Mouse (Mus musculus) liver, embryonic 15.5 days (tissue): Measurements from ENCODE around the gene Fam240a. TPM values are rescaled to one million over a fixed set of nuclear protein-coding genes. Genes with fewer than 3 reads are reported as not detected.

Experiments used
- ATAC-seq: fragments of 200-750 bp; cut with Nextera tagmentation; 2 replicates; pipeline ENCODE4 v1.8.0; 2017; ENCODE audit warnings: moderate number of reproducible peaks, mild to moderate bottlenecking, moderate library complexity; ENCODE audit not compliant: insufficient read depth
- H3K27ac ChIP-seq: fragments of 300-500 bp; sonication (generic); replicated peaks from 2 replicates; pipeline ENCODE4 v1.5.1; 2015; ENCODE audit warnings: mild to moderate bottlenecking, inconsistent platforms
- H3K27me3 ChIP-seq: fragments of 300-500 bp; sonication (generic); 2 replicates; pipeline ENCODE4 v1.6.1; 2015; ENCODE audit warnings: mild to moderate bottlenecking, inconsistent platforms
- H3K36me3 ChIP-seq: fragments of 300-500 bp; sonication (generic); replicated peaks from 2 replicates; pipeline ENCODE4 v1.6.1; 2015; ENCODE audit warnings: moderate library complexity, mild to moderate bottlenecking, inconsistent platforms
- H3K4me1 ChIP-seq: fragments of 300-500 bp; sonication (generic); replicated peaks from 2 replicates; pipeline ENCODE4 v1.6.1; 2015; ENCODE audit warnings: inconsistent platforms
- H3K4me2 ChIP-seq: fragments of 300-500 bp; sonication (generic); 2 replicates; pipeline ENCODE4 v1.6.1; 2015; ENCODE audit warnings: moderate library complexity, mild to moderate bottlenecking, inconsistent platforms
- H3K4me3 ChIP-seq: fragments of 300-500 bp; sonication (generic); replicated peaks from 2 replicates; pipeline ENCODE4 v1.5.1; 2015; ENCODE audit warnings: mild to moderate bottlenecking, inconsistent platforms
- H3K9ac ChIP-seq: fragments of 300-500 bp; sonication (generic); 2 replicates; pipeline ENCODE4 v1.6.1; 2015; ENCODE audit warnings: moderate library complexity, mild to moderate bottlenecking, inconsistent platforms
- H3K9me3 ChIP-seq: fragments of 300-500 bp; sonication (generic); replicated peaks from 2 replicates; pipeline ENCODE4 v1.6.1; 2016; ENCODE audit warnings: inconsistent platforms
- WGBS: fragments of 180-500 bp; shearing (Covaris S2); methylation state at CpG from one replicate; pipeline ENCODE4 v1.1.7; 2015; ENCODE audit warnings: mixed read lengths; ENCODE audit not compliant: insufficient replicate concordance; 5-methylcytosine and 5-hydroxymethylcytosine counted together
- polyA plus RNA-seq: library from polyadenylated mRNA; unstranded; fragments of >200 nt; fragmentation: Nextera tagmentation; extraction: Ambion mirVana; gene quantifications from 2 replicates; pipeline ENCODE4 v1.2.1, GENCODE M21; 2015

Fam240a gene
- polyA plus RNA-seq, 1 experiment from 2014 or later, result not detected

GRCm38 (mm10) chr9:110944265-110944664 lies 27.6 kb upstream of the Fam240a start:
- H3K27ac ChIP-seq, result no peak overlapping the region
- H3K9me3 ChIP-seq, result no peaks in the 10 kb centered on the region
- no peak overlapping the region for H3K4me3 ChIP-seq
- 32% methylated on average over 13 of the region's 13 CpGs for WGBS
- H3K27me3 ChIP-seq, result peaks cover 47% of the 10 kb centered on the region
- ATAC-seq, result no peak
- no peaks in the 10 kb centered on the region for H3K4me1 ChIP-seq
- no peak overlapping the region for H3K9ac ChIP-seq
- H3K4me2 ChIP-seq, result no peak overlapping the region
- H3K36me3 ChIP-seq, result no peaks in the 10 kb centered on the region

- no peak overlapping the region for H3K4me2 ChIP-seq
- no peak overlapping the region for H3K27ac ChIP-seq
- H3K36me3 ChIP-seq, result no peaks in the 10 kb centered on the region
- ATAC-seq, result no peak
- no peak overlapping the region for H3K9ac ChIP-seq
- no peaks in the 10 kb centered on the region for H3K4me1 ChIP-seq
- no peaks in the 10 kb centered on the region for H3K27me3 ChIP-seq
- H3K9me3 ChIP-seq, result no peaks in the 10 kb centered on the region
- H3K4me3 ChIP-seq, result no peak overlapping the region
- 50% methylated on average over 12 of the region's 12 CpGs for WGBS
Observed at GRCm38 (mm10) chr9:110937506-110938490, 21.1 kb upstream of the Fam240a start.

- Histone ChIP-seq H3K9ac (no peak overlapping the region), H3K27me3 (no peaks in the 10 kb centered on the region), H3K36me3 (no peaks in the 10 kb centered on the region), H3K4me1 (no peaks in the 10 kb centered on the region), H3K27ac (no peak overlapping the region), H3K9me3 (no peaks in the 10 kb centered on the region), H3K4me3 (no peak overlapping the region), H3K4me2 (no peak overlapping the region)
- ATAC-seq, result no peak
- WGBS, result 63% methylated on average over 7 of the region's 7 CpGs
Observed at GRCm38 (mm10) chr9:110935941-110936340, 19.3 kb upstream of the Fam240a start.

- Histone ChIP-seq H3K27me3 (no peaks in the 10 kb centered on the region), H3K36me3 (no peaks in the 10 kb centered on the region), H3K4me3 (no peak overlapping the region), H3K4me1 (no peaks in the 10 kb centered on the region), H3K27ac (no peak overlapping the region), H3K9me3 (no peaks in the 10 kb centered on the region), H3K9ac (no peak overlapping the region), H3K4me2 (no peak overlapping the region)
- no peak for ATAC-seq
- 66% methylated on average over 12 of the region's 12 CpGs for WGBS
Observed at GRCm38 (mm10) chr9:110933850-110934437, 17.3 kb upstream of the Fam240a start.

GRCm38 (mm10) chr9:110931573-110931972 lies 14.9 kb upstream of the Fam240a start:
- H3K27me3 ChIP-seq, result no peaks in the 10 kb centered on the region
- no peaks in the 10 kb centered on the region for H3K9me3 ChIP-seq
- H3K4me1 ChIP-seq, result no peaks in the 10 kb centered on the region
- WGBS, result 60% methylated on average over 6 of the region's 6 CpGs
- no peak overlapping the region for H3K9ac ChIP-seq
- ATAC-seq, result no peak
- no peak overlapping the region for H3K4me3 ChIP-seq
- no peak overlapping the region for H3K27ac ChIP-seq
- H3K36me3 ChIP-seq, result no peaks in the 10 kb centered on the region
- H3K4me2 ChIP-seq, result no peak overlapping the region

GRCm38 (mm10) chr9:110922759-110923158 lies 6.1 kb upstream of the Fam240a start:
- H3K9me3 ChIP-seq, result no peaks in the 10 kb centered on the region
- H3K36me3 ChIP-seq, result no peaks in the 10 kb centered on the region
- H3K27ac ChIP-seq, result no peak overlapping the region
- ATAC-seq, result no peak
- 8% methylated on average over 7 of the region's 7 CpGs for WGBS
- H3K27me3 ChIP-seq, result no peaks in the 10 kb centered on the region
- H3K4me3 ChIP-seq, result no peak overlapping the region
- H3K9ac ChIP-seq, result no peak overlapping the region
- no peak overlapping the region for H3K4me2 ChIP-seq
- no peaks in the 10 kb centered on the region for H3K4me1 ChIP-seq

GRCm38 (mm10) chr9:110920665-110921419 lies 4.2 kb upstream of the Fam240a start:
- Histone ChIP-seq H3K27ac (no peak overlapping the region), H3K9me3 (no peaks in the 10 kb centered on the region), H3K9ac (no peak overlapping the region), H3K36me3 (no peaks in the 10 kb centered on the region), H3K4me1 (no peaks in the 10 kb centered on the region), H3K4me2 (no peak overlapping the region), H3K27me3 (no peaks in the 10 kb centered on the region), H3K4me3 (no peak overlapping the region)
- no peak for ATAC-seq
- 47% methylated on average over 15 of the region's 15 CpGs for WGBS

GRCm38 (mm10) chr9:110915466-110915865 lies 1.2 kb downstream of the Fam240a start:
- no peaks in the 10 kb centered on the region for H3K9me3 ChIP-seq
- H3K9ac ChIP-seq, result no peak overlapping the region
- no peak for ATAC-seq
- no peaks in the 10 kb centered on the region for H3K27me3 ChIP-seq
- no peak overlapping the region for H3K27ac ChIP-seq
- no peaks in the 10 kb centered on the region for H3K4me1 ChIP-seq
- H3K36me3 ChIP-seq, result no peaks in the 10 kb centered on the region
- H3K4me2 ChIP-seq, result no peak overlapping the region
- no peak overlapping the region for H3K4me3 ChIP-seq
- WGBS, result 11% methylated on average over 8 of the region's 8 CpGs

GRCm38 (mm10) chr9:110914631-110915236 lies 1.9 kb downstream of the Fam240a start:
- Histone ChIP-seq H3K4me2 (no peak overlapping the region), H3K27me3 (no peaks in the 10 kb centered on the region), H3K9ac (no peak overlapping the region), H3K27ac (no peak overlapping the region), H3K9me3 (no peaks in the 10 kb centered on the region), H3K4me1 (no peaks in the 10 kb centered on the region), H3K36me3 (no peaks in the 10 kb centered on the region), H3K4me3 (no peak overlapping the region)
- no peak for ATAC-seq
- WGBS, result 48% methylated on average over 21 of the region's 21 CpGs

GRCm38 (mm10) chr9:110909371-110909967 lies 7.2 kb downstream of the Fam240a start:
- Histone ChIP-seq H3K27me3 (no peaks in the 10 kb centered on the region), H3K4me1 (no peaks in the 10 kb centered on the region), H3K27ac (no peak overlapping the region), H3K36me3 (no peaks in the 10 kb centered on the region), H3K4me3 (no peak overlapping the region), H3K9me3 (no peaks in the 10 kb centered on the region), H3K9ac (no peak overlapping the region), H3K4me2 (no peak overlapping the region)
- ATAC-seq, result no peak
- WGBS, result 44% methylated on average over 6 of the region's 6 CpGs
